Mouse (Mus musculus): ENCODE measurements around the gene Hist1h3g. TPM values are rescaled to one million over a fixed set of nuclear protein-coding genes. Genes with fewer than 3 reads are reported as not detected.
"Not testable (repeated sequence)": the region's sequence is repeated elsewhere in the genome, so short reads cannot be mapped to it uniquely, and the experiment has no call there.

Hist1h3g gene
- polyA plus RNA-seq, 1 experiment from 2014 or later, result 4.8 TPM

GRCm38 (mm10) chr13:23530181-23530900, 4.9 kb upstream of the Hist1h3g start:
- WGBS, result under 1% methylated on average over 20 of the region's 20 CpGs
- ATAC-seq (ENCODE audit: low FRiP score, low read depth), result no peak
- peak overlapping the region; percentile 56 for H3K4me3 ChIP-seq
- H3K27ac ChIP-seq (replicated peaks), result peak overlapping the region; percentile 97
- H3K4me1 ChIP-seq, result peaks cover 31% of the 10 kb centered on the region
- no peaks in the 10 kb centered on the region for H3K27me3 ChIP-seq
- peak overlapping the region; percentile 66 for H3K4me2 ChIP-seq (replicated peaks)
- H3K9me3 ChIP-seq, result no peaks in the 10 kb centered on the region
- peak overlapping the region; percentile 81 for H3K9ac ChIP-seq (replicated peaks)
- H3K36me3 ChIP-seq, result no peaks in the 10 kb centered on the region

GRCm38 (mm10) chr13:23530901-23531875, 4.0 kb upstream of the Hist1h3g start, which contains the start of gene Hist1h4h:
TSS of gene Hist1h4h (plus strand) at chr13:23531050.
- H3K4me1 ChIP-seq, result peaks cover 27% of the 10 kb centered on the region
- H3K27me3 ChIP-seq, result no peaks in the 10 kb centered on the region
- WGBS, result under 1% methylated on average over 55 of the region's 70 CpGs
- H3K4me2 ChIP-seq (replicated peaks), result peak within 1 kb of the TSS; percentile 66
- H3K9me3 ChIP-seq, result no peaks in the 10 kb centered on the region
- H3K4me3 ChIP-seq, result peak within 1 kb of the TSS; percentile 56
- no peaks in the 10 kb centered on the region for H3K36me3 ChIP-seq
- ATAC-seq (ENCODE audit: low FRiP score, low read depth), result peak; percentile 77
- H3K27ac ChIP-seq (replicated peaks), result peak within 1 kb of the TSS; percentile 97
- H3K9ac ChIP-seq (replicated peaks), result peak within 1 kb of the TSS; percentile 81

- H3K4me1 ChIP-seq, result peaks cover 34% of the 10 kb centered on the region
- H3K27me3 ChIP-seq, result no peaks in the 10 kb centered on the region
- peak overlapping the region; percentile 66 for H3K4me2 ChIP-seq (replicated peaks)
- peak overlapping the region; percentile 81 for H3K9ac ChIP-seq (replicated peaks)
- H3K9me3 ChIP-seq, result no peaks in the 10 kb centered on the region
- ATAC-seq (ENCODE audit: low FRiP score, low read depth), result no peak
- H3K4me3 ChIP-seq, result peak overlapping the region; percentile 56
- H3K27ac ChIP-seq (replicated peaks), result peak overlapping the region; percentile 97
- H3K36me3 ChIP-seq, result no peaks in the 10 kb centered on the region
- 22% methylated on average over 9 of the region's 9 CpGs for WGBS
These were observed 2.8 kb upstream of the Hist1h3g start for GRCm38 (mm10) chr13:23532262-23533075.

GRCm38 (mm10) chr13:23533560-23534367, 1.5 kb upstream of the Hist1h3g start, which contains the start of gene Hist1h2af:
TSS of gene Hist1h2af (plus strand) at chr13:23533906.
- not testable (repeated sequence) for H3K27me3 ChIP-seq, H3K36me3 ChIP-seq, H3K9me3 ChIP-seq
- H3K4me3 ChIP-seq, result peak within 1 kb of the TSS; percentile 56
- peak within 1 kb of the TSS; percentile 97 for H3K27ac ChIP-seq (replicated peaks)
- under 1% methylated on average over 29 of the region's 53 CpGs for WGBS
- H3K4me2 ChIP-seq (replicated peaks), result peak within 1 kb of the TSS; percentile 66
- peak; percentile 45 for ATAC-seq (ENCODE audit: low FRiP score, low read depth)
- H3K4me1 ChIP-seq, result peaks cover 36% of the 10 kb centered on the region
- peak within 1 kb of the TSS; percentile 66 for H3K9ac ChIP-seq (replicated peaks)

- Histone ChIP-seq H3K4me1 (peaks cover 36% of the 10 kb centered on the region), H3K4me2 (replicated peaks) (peak overlapping the region; percentile 66), H3K9ac (replicated peaks) (peak overlapping the region; percentile 66), H3K9me3 (no peaks in the 10 kb centered on the region), H3K27me3 (no peaks in the 10 kb centered on the region), H3K36me3 (no peaks in the 10 kb centered on the region), H3K4me3 (peak overlapping the region; percentile 56), H3K27ac (replicated peaks) (peak overlapping the region; percentile 97)
- ATAC-seq (ENCODE audit: low FRiP score, low read depth), result peak; percentile 3; the same call in 1 of the 2 replicates
- under 1% methylated on average over 15 of the region's 15 CpGs for WGBS
These were observed 672 bp upstream of the Hist1h3g start for GRCm38 (mm10) chr13:23534368-23535131.

- peak overlapping the region; percentile 56 for H3K4me3 ChIP-seq
- peaks cover 32% of the 10 kb centered on the region for H3K4me1 ChIP-seq
- no peaks in the 10 kb centered on the region for H3K9me3 ChIP-seq
- H3K36me3 ChIP-seq, result no peaks in the 10 kb centered on the region
- no peak for ATAC-seq (ENCODE audit: low FRiP score, low read depth)
- H3K4me2 ChIP-seq (replicated peaks), result peak overlapping the region; percentile 66
- 21% methylated on average over 7 of the region's 7 CpGs for WGBS
- H3K9ac ChIP-seq (replicated peaks), result peak overlapping the region; percentile 62
- no peaks in the 10 kb centered on the region for H3K27me3 ChIP-seq
- peak overlapping the region; percentile 56 for H3K27ac ChIP-seq (replicated peaks)
These were observed 1.0 kb downstream of the Hist1h3g start for GRCm38 (mm10) chr13:23536076-23536822.

- ATAC-seq (ENCODE audit: low FRiP score, low read depth), result no peak
- Histone ChIP-seq H3K36me3 (no peaks in the 10 kb centered on the region), H3K4me2 (replicated peaks) (peak overlapping the region; percentile 66), H3K4me1 (peaks cover 29% of the 10 kb centered on the region), H3K27ac (replicated peaks) (no peak overlapping the region), H3K9me3 (no peaks in the 10 kb centered on the region), H3K4me3 (peak overlapping the region; percentile 13), H3K9ac (replicated peaks) (no peak overlapping the region), H3K27me3 (no peaks in the 10 kb centered on the region)
- 79% methylated on average over 3 of the region's 3 CpGs for WGBS
These were observed 1.9 kb downstream of the Hist1h3g start for GRCm38 (mm10) chr13:23537006-23537710.

- H3K4me1 ChIP-seq, result peaks cover 22% of the 10 kb centered on the region
- H3K9me3 ChIP-seq, result no peaks in the 10 kb centered on the region
- 83% methylated on average over 5 of the region's 5 CpGs for WGBS
- ATAC-seq (ENCODE audit: low FRiP score, low read depth), result no peak
- no peaks in the 10 kb centered on the region for H3K27me3 ChIP-seq
- no peak overlapping the region for H3K4me2 ChIP-seq (replicated peaks)
- H3K27ac ChIP-seq (replicated peaks), result no peak overlapping the region
- no peak overlapping the region for H3K9ac ChIP-seq (replicated peaks)
- no peak overlapping the region for H3K4me3 ChIP-seq
- no peaks in the 10 kb centered on the region for H3K36me3 ChIP-seq
These were observed 3.0 kb downstream of the Hist1h3g start for GRCm38 (mm10) chr13:23538249-23538648.

GRCm38 (mm10) chr13:23539821-23540220, 4.6 kb downstream of the Hist1h3g start:
- H3K27ac ChIP-seq (replicated peaks); H3K36me3 ChIP-seq; H3K4me2 ChIP-seq (replicated peaks); H3K27me3 ChIP-seq; ATAC-seq (ENCODE audit: low FRiP score, low read depth); H3K4me3 ChIP-seq; H3K9me3 ChIP-seq; H3K9ac ChIP-seq (replicated peaks): not testable (repeated sequence)
- H3K4me1 ChIP-seq, result peaks cover 15% of the 10 kb centered on the region
- 67% methylated on average over 1 of the region's 1 CpGs for WGBS
